Mouse (Mus musculus) midbrain, embryonic 11.5 days (tissue): ENCODE measurements around the gene Gm47959. TPM values are rescaled to one million over a fixed set of nuclear protein-coding genes. Genes with fewer than 3 reads are reported as not detected.
"Not testable (repeated sequence)": the region's sequence is repeated elsewhere in the genome, so short reads cannot be mapped to it uniquely, and the experiment has no call there.

Experiments
- ATAC-seq: fragments of 200-750 bp; cut with Nextera tagmentation; 2 replicates; pipeline ENCODE4 v1.8.0; 2017; ENCODE audit warnings: moderate TSS enrichment, moderate library complexity; ENCODE audit not compliant: low FRiP score
- DNase-seq: peaks from one replicate; pipeline ENCODE4 v3.0.0; 2015; ENCODE audit warnings: low spot score; ENCODE audit errors: missing footprints
- H3K27ac ChIP-seq: fragments of 300-500 bp; sonication (generic); 2 replicates; pipeline ENCODE4 v1.5.1; 2014; ENCODE audit warnings: low read depth, low read length
- H3K27me3 ChIP-seq: fragments of 300-500 bp; sonication (generic); 2 replicates; pipeline ENCODE4 v1.6.1; 2014; ENCODE audit warnings: mild to moderate bottlenecking, low read length, moderate library complexity, mixed read lengths; ENCODE audit not compliant: control insufficient read depth, insufficient read depth
- H3K36me3 ChIP-seq: fragments of 300-500 bp; sonication (generic); 2 replicates; pipeline ENCODE4 v1.6.1; 2014; ENCODE audit warnings: mild to moderate bottlenecking, low read length, moderate library complexity, mixed read lengths; ENCODE audit not compliant: control insufficient read depth, insufficient read depth
- H3K4me1 ChIP-seq: fragments of 300-500 bp; sonication (generic); 2 replicates; pipeline ENCODE4 v1.6.1; 2014; ENCODE audit warnings: low read length; ENCODE audit not compliant: control insufficient read depth, insufficient read depth
- H3K4me2 ChIP-seq: fragments of 300-500 bp; sonication (generic); 2 replicates; pipeline ENCODE4 v1.6.1; 2014; ENCODE audit warnings: mild to moderate bottlenecking, moderate library complexity
- H3K4me3 ChIP-seq: fragments of 300-500 bp; sonication (generic); 2 replicates; pipeline ENCODE4 v1.5.1; 2014; ENCODE audit warnings: low read depth, low read length
- H3K9ac ChIP-seq: fragments of 300-500 bp; sonication (generic); 2 replicates; pipeline ENCODE4 v1.6.1; 2014; ENCODE audit warnings: low read length
- H3K9me3 ChIP-seq: fragments of 300-500 bp; sonication (generic); 2 replicates; pipeline ENCODE4 v1.6.1; 2016; ENCODE audit warnings: low read length; ENCODE audit not compliant: control insufficient read depth
- WGBS: fragments of 180-500 bp; shearing (Covaris S2); extraction: QIAGEN DNeasy Blood & Tissue Kit; methylation state at CpG from one replicate; pipeline ENCODE4 v1.1.7; 2014; 5-methylcytosine and 5-hydroxymethylcytosine counted together
- polyA plus RNA-seq: library from polyadenylated mRNA; unstranded; fragments of >200 nt; fragmentation: Nextera tagmentation; extraction: Ambion mirVana; gene quantifications from 2 replicates; pipeline ENCODE4 v1.2.1, GENCODE M21; 2014

The Gm47959 gene
- not detected in 2 replicates for polyA plus RNA-seq

DNA sequence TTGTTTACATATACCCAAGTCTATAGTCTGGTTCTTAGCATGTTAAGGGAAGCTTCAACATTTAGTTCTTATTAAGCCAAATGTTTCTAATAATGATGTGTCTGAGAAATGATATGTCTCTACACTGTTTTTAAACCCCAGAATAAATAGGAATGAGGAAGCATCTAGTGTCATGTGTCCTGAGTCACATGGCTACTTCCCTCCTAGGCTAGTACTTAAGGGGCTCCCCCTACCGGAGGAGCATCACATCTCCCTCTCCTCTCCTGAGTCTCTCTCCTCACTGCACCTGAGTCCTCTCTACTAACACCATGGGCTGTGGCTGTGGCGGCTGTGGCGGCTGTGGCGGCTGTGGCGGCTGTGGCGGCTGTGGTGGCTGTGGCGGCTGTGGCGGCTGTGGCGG lies at the start of gene Gm47959:
Gene Gm47959 (plus strand): TSS at position 243 of the 400 bp plus-strand sequence.
- not testable (repeated sequence) for H3K4me1 ChIP-seq, H3K9me3 ChIP-seq, ATAC-seq, H3K36me3 ChIP-seq, H3K9ac ChIP-seq, H3K4me2 ChIP-seq, DNase-seq, H3K4me3 ChIP-seq, H3K27ac ChIP-seq, H3K27me3 ChIP-seq
- 81% methylated on average over 5 of the region's 9 CpGs for WGBS

DNA sequence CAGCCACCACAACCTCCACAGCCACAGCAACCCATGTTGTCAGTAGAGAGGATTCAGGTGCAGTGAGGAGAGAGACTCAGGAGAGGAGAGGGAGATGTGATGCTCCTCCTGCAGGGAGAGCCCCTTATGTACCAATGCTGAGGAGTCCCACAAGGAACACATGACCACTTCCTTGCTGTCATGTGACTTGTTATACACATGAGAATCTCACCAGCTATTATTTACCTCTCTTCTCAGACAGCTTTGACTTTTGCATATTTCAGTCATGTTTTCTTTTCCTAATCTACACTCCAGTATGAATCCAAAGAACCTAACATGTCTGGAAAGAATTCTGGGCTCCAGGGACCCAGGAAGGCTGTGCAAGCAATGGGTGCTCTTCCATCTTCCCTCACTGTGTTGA lies 44.4 kb upstream of the Gm47959 start, which contains the start of gene Gm7544:
Gene Gm7544 (minus strand): TSS at position 101 of the 400 bp plus-strand sequence.
- not testable (repeated sequence) for H3K4me1 ChIP-seq, H3K4me3 ChIP-seq, ATAC-seq, H3K9ac ChIP-seq, H3K27me3 ChIP-seq, H3K36me3 ChIP-seq, DNase-seq, H3K9me3 ChIP-seq, H3K4me2 ChIP-seq, H3K27ac ChIP-seq

DNA sequence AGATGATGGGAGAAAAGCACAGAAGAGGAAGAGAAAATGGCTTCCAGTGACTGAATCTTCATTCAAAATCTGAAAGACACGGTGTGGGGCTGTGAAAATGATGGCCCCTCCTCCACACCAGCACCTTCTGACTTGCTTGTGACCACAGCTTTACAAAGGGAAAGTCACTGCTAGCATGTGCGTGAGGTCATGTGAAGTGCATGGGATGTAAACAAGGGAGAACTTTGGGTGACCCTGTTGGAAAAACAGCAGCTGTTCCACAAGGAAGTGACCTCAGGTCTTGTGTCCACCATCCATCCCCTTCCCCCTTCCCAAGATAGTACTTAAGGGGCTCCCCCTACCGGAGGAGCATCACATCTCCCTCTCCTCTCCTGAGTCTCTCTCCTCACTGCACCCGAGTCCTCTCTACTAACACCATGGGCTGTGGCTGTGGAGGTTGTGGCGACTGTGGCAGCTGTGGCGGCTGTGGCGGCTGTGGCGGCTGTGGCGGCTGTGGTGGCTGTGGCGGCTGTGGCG lies 40.4 kb upstream of the Gm47959 start, which contains the start of gene Gm47955:
Gene Gm47955 (plus strand): TSS at position 417 of the 516 bp plus-strand sequence.
- H3K27ac ChIP-seq = no peak within 1 kb of the TSS
- ATAC-seq (no peak), DNase-seq (no peak)
- H3K27me3 ChIP-seq = no peaks in the 10 kb centered on the region
- no peak within 1 kb of the TSS for H3K4me3 ChIP-seq
- no peak within 1 kb of the TSS for H3K4me2 ChIP-seq
- no peak within 1 kb of the TSS for H3K9ac ChIP-seq
- 92% methylated on average over 11 of the region's 11 CpGs for WGBS
- H3K4me1 ChIP-seq = no peaks in the 10 kb centered on the region
- no peaks in the 10 kb centered on the region for H3K36me3 ChIP-seq
- H3K9me3 ChIP-seq = no peaks in the 10 kb centered on the region; the same call in 1 of the 2 replicates

DNA sequence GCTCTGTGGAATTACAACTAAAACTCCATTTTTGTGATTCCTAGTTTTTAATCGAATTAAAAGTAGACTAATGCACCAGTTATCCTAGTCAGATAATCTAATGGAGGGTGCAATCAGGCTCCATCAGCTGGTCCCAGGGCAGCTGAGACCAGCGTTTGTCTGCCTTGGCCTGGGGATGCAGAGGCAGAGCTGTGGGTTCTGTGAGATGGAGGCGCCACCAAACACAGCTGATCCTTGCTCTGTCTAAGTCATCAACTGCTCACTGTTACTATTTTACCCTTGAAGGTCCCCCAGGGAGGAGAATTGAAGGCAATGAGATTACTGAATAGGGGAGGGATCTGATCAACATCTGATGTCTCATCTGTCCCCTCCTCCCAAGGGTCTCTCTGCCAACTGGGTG lies 33.9 kb upstream of the Gm47959 start:
- Histone ChIP-seq H3K4me2 (no peak overlapping the region), H3K36me3 (no peaks in the 10 kb centered on the region), H3K9me3 (no peaks in the 10 kb centered on the region; the same call in 1 of the 2 replicates), H3K27ac (no peak overlapping the region), H3K27me3 (no peaks in the 10 kb centered on the region), H3K4me1 (no peaks in the 10 kb centered on the region), H3K9ac (no peak overlapping the region), H3K4me3 (no peak overlapping the region)
- no peak for ATAC-seq
- 70% methylated on average over 3 of the region's 3 CpGs for WGBS
- DNase-seq = no peak

DNA sequence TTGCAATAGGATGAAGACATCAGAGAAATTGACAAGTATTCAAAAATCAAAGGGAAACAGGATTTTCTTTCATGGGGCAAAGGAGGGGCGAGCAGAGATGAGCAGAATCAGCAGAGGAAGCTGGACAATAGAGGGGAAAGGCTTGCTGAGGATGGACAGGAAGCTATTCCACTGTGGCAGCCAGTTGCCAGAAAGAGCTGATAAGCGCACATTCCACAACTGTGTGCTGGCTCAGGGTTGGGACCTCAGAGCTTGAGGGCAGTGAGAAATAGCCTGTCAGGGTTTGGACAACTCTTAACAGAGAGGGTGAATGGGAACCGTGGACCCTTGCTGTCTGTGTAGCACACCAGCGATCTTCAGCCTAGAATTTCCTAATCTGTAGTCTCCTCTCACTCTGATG lies 28.3 kb upstream of the Gm47959 start:
- no peak overlapping the region for H3K4me2 ChIP-seq
- H3K36me3 ChIP-seq = no peaks in the 10 kb centered on the region

DNA sequence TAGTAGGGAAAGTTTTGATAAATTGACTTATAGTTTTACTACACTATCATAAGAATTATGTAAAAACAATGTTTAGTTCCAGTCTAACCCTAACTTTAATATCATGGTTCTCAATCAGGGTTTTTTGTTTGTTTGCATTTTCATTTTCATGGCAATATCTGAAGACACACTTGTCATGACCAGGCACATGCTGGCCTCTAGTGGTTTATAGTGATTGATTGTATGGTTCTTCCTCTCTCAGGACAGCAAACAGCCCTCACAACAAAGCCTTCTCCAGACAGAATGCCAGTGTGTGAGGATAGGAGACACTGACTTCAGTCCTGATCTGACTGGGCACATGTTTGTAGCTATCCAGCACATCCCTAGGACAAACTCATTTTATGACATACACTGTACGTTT lies 27.1 kb upstream of the Gm47959 start:
- Histone ChIP-seq H3K27me3 (no peaks in the 10 kb centered on the region), H3K4me3 (no peak overlapping the region)
- 93% methylated on average over 1 of the region's 1 CpGs for WGBS

More for the DNA sequence above, 28.3 kb upstream of the Gm47959 start:
- 47% methylated on average over 4 of the region's 4 CpGs for WGBS
- H3K4me1 ChIP-seq = no peaks in the 10 kb centered on the region
- H3K27me3 ChIP-seq = no peaks in the 10 kb centered on the region
- DNase-seq (peak; percentile 87), ATAC-seq (no peak)
- H3K4me3 ChIP-seq = no peak overlapping the region
- no peak overlapping the region for H3K27ac ChIP-seq
- no peaks in the 10 kb centered on the region for H3K9me3 ChIP-seq
- no peak overlapping the region for H3K9ac ChIP-seq

DNA sequence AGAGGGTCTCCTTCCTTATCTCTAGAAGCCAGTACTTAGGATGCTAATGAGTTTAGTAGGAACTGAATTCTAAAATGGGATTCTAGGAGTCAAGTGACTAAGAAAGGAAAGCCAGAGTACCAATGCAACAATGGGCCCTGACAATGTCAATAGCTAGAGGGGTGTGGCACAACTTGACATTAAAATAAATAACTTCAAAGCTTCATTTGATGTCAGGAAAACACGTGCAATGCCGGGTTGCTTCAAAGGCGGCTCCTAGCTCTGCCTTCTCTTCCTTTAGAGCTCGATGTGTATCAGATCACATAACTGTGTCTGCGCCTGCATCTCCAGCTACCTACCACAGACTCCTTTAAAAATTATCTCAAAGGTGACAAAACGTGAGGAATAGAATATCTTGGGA lies 26.4 kb upstream of the Gm47959 start:
- Histone ChIP-seq H3K9me3 (no peaks in the 10 kb centered on the region), H3K4me3 (no peak overlapping the region), H3K4me1 (no peaks in the 10 kb centered on the region), H3K27me3 (no peaks in the 10 kb centered on the region), H3K4me2 (no peak overlapping the region), H3K9ac (no peak overlapping the region), H3K36me3 (no peaks in the 10 kb centered on the region), H3K27ac (no peak overlapping the region)
- no peak for ATAC-seq
- no peak for DNase-seq
- 77% methylated on average over 6 of the region's 6 CpGs for WGBS

More for the DNA sequence above, 27.1 kb upstream of the Gm47959 start:
- Histone ChIP-seq H3K36me3 (no peaks in the 10 kb centered on the region), H3K4me2 (no peak overlapping the region), H3K27ac (no peak overlapping the region), H3K9me3 (no peaks in the 10 kb centered on the region), H3K4me1 (no peaks in the 10 kb centered on the region), H3K9ac (no peak overlapping the region)
- DNase-seq = no peak
- ATAC-seq = no peak

DNA sequence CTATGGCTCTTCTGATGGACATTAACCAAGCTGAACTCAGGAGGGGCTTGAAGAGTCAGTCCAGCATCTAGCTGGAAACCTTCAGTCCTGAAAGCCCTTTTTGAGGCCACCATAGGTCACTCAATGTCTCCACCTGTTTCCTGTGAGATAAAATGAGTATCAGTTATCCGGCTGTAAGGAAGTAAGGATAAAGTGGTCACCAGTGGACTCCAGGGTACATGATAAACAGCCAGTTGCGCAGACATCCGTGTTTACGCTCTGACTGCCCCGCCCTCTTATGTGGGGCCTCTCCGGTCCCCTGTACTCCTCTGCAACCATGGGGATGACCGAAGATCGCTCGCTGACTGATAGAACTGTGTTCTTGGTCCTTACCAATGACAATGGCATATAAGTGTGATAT lies 26.0 kb upstream of the Gm47959 start:
- H3K4me3 ChIP-seq = no peak overlapping the region
- no peak overlapping the region for H3K27ac ChIP-seq
- WGBS = 88% methylated on average over 9 of the region's 9 CpGs
- no peak overlapping the region for H3K4me2 ChIP-seq
- ATAC-seq = no peak
- no peak for DNase-seq
- H3K9me3 ChIP-seq = no peaks in the 10 kb centered on the region
- no peaks in the 10 kb centered on the region for H3K4me1 ChIP-seq
- no peaks in the 10 kb centered on the region for H3K27me3 ChIP-seq
- no peak overlapping the region for H3K9ac ChIP-seq
- H3K36me3 ChIP-seq = no peaks in the 10 kb centered on the region

DNA sequence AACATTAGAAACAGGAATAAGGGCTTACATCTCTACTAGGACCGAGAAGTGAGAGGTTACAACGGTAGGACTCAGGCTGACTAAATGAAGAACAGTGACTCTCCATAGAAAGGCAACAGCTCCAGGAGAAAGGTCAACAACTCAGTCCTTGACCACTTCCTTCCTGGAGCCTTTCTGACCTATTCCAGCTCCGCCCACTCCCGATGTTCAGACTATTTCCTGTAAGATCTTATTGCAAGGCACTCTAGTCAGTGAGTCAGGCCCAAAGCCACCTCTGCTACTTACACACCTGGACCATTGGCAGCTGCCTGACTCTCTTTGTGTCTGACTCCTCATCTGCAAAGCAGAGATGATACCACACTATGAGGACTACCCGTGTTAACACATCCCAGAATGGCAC lies 24.6 kb upstream of the Gm47959 start:
- DNase-seq = no peak
- H3K4me1 ChIP-seq = no peaks in the 10 kb centered on the region
- H3K4me3 ChIP-seq = no peak overlapping the region
- no peaks in the 10 kb centered on the region for H3K9me3 ChIP-seq
- no peak for ATAC-seq
- H3K9ac ChIP-seq = no peak overlapping the region
- H3K27me3 ChIP-seq = no peaks in the 10 kb centered on the region
- H3K27ac ChIP-seq = no peak overlapping the region
- 84% methylated on average over 5 of the region's 5 CpGs for WGBS
- H3K4me2 ChIP-seq = no peak overlapping the region
- H3K36me3 ChIP-seq = no peaks in the 10 kb centered on the region
